Mouse (Mus musculus) adrenal gland, postnatal 14 days (tissue): ENCODE results near the gene Olfr1097. TPM values are rescaled to one million over a fixed set of nuclear protein-coding genes. Genes with fewer than 3 reads are reported as not detected.

Experiments used
- DNase-seq: peaks from one replicate; pipeline ENCODE4 v3.0.0; 2021; ENCODE audit warnings: mixed read lengths
- long read RNA-seq, 2 experiments: library from polyadenylated mRNA; stranded (forward); transcript quantifications; one replicate each; pipeline ENCODE4 v2.0.0; 2021
- total RNA-seq: library from RNA; stranded (reverse); gene quantifications from 2 replicates; pipeline ENCODE4 v1.2.3, GENCODE M21; 2021

Gene Olfr1097
- total RNA-seq = not detected in 2 replicates
- long read RNA-seq, experiment 1 = 0 reads
- long read RNA-seq, experiment 2 = 0 reads

- DNase-seq = no peak
These were observed at the start of gene Olfr1097 for GRCm38 (mm10) chr2:86892116-86892515. TSS of gene Olfr1097 (minus strand) at chr2:86892216.

- DNase-seq = no peak
These were observed 34.5 kb upstream of the Olfr1097 start for GRCm38 (mm10) chr2:86926557-86926956.

- DNase-seq = no peak
These were observed 32.4 kb upstream of the Olfr1097 start, which contains the start of gene Olfr1098 for GRCm38 (mm10) chr2:86924445-86924844. TSS of gene Olfr1098 (minus strand) at chr2:86924545.

- no peak for DNase-seq
These were observed 13.6 kb upstream of the Olfr1097 start for GRCm38 (mm10) chr2:86905647-86906046.

GRCm38 (mm10) chr2:86874702-86875101, 17.3 kb downstream of the Olfr1097 start, which contains the start of gene Gm13723:
TSS of gene Gm13723 (minus strand) at chr2:86874802.
- DNase-seq = no peak

- no peak for DNase-seq
These were observed 40.4 kb downstream of the Olfr1097 start, which contains the start of gene Olfr1095 for GRCm38 (mm10) chr2:86851596-86851995. TSS of gene Olfr1095 (minus strand) at chr2:86851696.

Other genes with a start within 250 kb of the Olfr1097 start
- gene Olfr1085, start 230.2 kb downstream of the Olfr1097 start, total RNA-seq = not detected in 2 replicates
- not detected in 2 replicates for gene Olfr1086, start 212.1 kb downstream of the Olfr1097 start, total RNA-seq
- gene Olfr1087, start 193.8 kb downstream of the Olfr1097 start, total RNA-seq = not detected in 2 replicates
- gene Olfr1089, start 158.5 kb downstream of the Olfr1097 start, total RNA-seq = not detected in 2 replicates
- not detected in 2 replicates for gene Olfr1090, start 133.2 kb downstream of the Olfr1097 start, total RNA-seq
- gene Olfr1093, start 109.7 kb downstream of the Olfr1097 start, total RNA-seq = not detected in 2 replicates
- gene Olfr141, start 82.2 kb downstream of the Olfr1097 start, total RNA-seq = not detected in 2 replicates
- gene Olfr1094, start 67.6 kb downstream of the Olfr1097 start, total RNA-seq = not detected in 2 replicates
- gene Olfr1095, start 40.5 kb downstream of the Olfr1097 start, total RNA-seq = not detected in 2 replicates
- gene Gm13723, start 17.4 kb downstream of the Olfr1097 start, total RNA-seq = not detected in 2 replicates
- gene Olfr1098, start 32.3 kb upstream of the Olfr1097 start, total RNA-seq = not detected in 2 replicates
- not detected in 2 replicates for gene Olfr1099, start 68.5 kb upstream of the Olfr1097 start, total RNA-seq
- not detected in 2 replicates for gene Olfr1100, start 87.7 kb upstream of the Olfr1097 start, total RNA-seq
- gene Olfr1101, start 99.0 kb upstream of the Olfr1097 start, total RNA-seq = not detected in 2 replicates
- gene Olfr1102, start 106.2 kb upstream of the Olfr1097 start, total RNA-seq = not detected in 2 replicates
- gene Olfr1104, start 134.9 kb upstream of the Olfr1097 start, total RNA-seq = not detected in 2 replicates
- not detected in 2 replicates for gene Olfr1105, start 144.3 kb upstream of the Olfr1097 start, total RNA-seq
- not detected in 2 replicates for gene Olfr1106, start 160.1 kb upstream of the Olfr1097 start, total RNA-seq
- not detected in 2 replicates for gene Olfr1107, start 183.6 kb upstream of the Olfr1097 start, total RNA-seq
- gene Olfr1109, start 203.8 kb upstream of the Olfr1097 start, total RNA-seq = not detected in 2 replicates
- gene Olfr259, start 222.4 kb upstream of the Olfr1097 start, total RNA-seq = not detected in 2 replicates
- not detected in 2 replicates for gene Olfr1110, start 248.1 kb upstream of the Olfr1097 start, total RNA-seq